Mouse (Mus musculus): ENCODE results near the gene Trabd.

Gene Trabd

DNA sequence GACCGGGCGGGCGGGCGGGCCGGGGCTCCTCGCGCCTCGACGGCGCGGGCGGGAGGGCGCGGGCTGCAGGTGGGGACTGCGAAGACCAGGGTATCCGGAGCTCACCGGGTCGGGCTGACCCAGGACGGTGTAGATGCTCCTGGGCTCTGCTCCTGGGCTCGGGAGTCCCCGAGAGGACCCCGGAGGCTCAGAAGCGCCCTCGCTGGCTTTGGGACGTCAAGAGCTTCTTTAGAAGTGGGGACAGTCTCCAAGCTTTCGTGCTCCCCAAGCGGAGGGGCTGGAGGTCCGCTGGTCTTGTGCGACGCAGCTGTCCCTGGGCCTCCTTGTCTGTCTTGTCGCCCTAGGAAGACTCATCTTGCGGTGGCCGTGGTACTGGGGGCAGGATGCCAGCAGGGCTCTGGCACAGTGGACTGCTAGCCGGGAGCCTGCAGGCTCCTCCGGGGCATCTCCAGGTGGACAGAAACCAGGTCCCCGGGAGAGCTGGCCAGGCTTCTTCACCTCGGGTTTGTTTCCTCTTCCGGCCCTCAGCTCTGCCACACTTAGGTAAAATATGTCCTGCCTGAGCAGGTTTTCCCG, 1.3 kb downstream of the Trabd start:
- peak; percentile 25 to 30 for DNase-seq (ENCODE audit: low spot score in 2 of 2)

DNA sequence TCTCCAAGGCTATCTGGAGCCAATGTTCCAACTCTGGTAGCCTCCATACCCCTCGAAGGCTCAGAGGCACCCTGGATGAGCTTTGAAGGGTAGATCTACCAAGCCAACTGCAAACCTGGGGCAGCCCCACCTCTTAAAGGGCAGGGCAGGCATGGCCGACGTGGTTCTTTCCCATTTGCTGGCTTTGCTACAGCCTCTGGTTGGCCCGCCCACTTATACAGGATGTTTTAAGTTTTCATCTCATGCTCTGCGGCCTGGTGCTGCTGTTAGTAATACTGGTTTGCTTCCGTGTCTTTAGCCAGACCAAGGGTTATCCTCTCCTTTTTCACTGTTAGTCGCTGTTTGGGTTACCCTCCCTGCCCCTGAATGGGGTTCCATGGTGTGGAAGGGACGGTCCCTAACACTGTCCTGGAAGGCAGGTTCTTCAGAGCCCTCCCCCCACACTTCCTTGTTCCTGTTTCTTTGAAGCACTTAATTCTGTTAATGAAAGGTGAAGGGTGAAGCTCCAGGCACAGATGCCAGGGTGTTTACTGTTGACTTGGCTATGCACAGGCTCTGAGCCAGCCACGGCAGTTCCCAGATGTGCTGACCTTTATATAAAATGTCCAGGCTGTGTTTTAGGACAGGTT, 3.4 kb downstream of the Trabd start:
- peak; percentile 59 to 61 for DNase-seq (ENCODE audit: low spot score in 2 of 2)

DNA sequence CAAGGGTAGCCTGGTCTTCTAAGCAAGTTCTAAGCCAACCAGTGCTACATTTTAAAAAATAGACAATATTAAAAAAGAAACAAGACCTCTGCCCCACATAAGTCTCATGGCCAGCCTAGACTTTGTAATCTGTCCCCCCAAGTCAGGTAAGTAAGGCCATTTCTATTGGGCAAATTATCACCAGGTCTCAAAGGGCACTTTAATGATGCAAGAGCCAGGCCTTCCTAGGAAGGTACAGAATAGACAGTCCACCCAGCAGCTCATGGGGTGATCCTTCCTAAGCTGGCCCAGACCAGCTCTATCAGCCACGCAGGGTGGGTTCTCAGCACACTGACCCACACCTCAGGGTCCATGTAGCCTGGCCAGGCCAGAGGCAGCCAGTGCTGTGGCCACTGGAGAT, 9.0 kb downstream of the Trabd start:
- DNase-seq (ENCODE audit: low spot score in 2 of 2), result no peak

DNA sequence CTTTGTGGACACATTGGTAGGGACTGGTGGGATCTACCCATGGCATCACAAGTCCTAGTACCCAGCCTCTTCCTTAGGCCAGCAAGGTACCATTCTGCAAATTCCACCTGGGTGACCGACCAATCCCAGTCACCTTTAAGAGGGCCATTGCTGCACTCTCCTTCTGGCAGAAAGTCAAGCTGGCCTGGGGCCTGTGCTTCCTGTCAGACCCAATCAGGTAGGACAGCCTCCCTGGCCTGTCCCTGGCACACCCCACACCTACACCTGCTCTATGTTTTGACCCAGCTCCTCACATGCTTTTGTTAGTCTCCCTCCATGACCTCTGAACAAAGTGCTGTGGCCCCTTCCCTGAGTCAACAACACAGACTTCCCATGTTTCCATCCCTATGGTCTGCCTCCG, 9.9 kb downstream of the Trabd start:
- DNase-seq (ENCODE audit: low spot score in 2 of 2), result no peak

DNA sequence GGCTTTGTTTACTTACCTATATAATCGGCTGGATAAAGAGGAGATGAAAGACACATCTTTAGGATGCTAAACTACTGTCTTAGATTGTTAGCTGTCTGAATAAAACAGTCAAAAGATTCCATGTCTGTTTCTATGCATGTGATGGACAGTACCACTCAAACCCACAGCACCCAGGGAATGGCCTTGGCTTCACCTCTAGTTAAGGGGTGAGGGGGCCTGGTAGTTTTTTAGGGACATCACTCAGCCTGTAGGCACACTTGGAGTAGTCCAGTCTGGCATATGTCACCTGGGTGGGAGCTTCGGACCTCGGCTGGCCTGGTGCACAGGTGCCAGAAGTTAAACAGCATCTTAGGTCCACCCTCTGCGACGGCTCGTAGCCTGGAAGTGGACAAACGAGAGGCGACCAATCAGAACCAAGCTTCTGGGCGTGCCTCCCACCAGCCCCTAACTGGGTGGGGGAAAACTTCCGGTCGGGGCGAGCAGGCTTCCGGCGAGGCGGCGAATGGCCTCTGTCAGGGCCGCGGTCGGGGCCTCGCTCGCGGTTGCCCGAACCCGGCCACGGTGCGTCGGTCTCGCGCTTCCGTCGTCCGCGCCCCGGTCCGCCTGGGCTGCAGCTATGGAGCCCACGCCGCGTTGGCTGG, 13.8 kb downstream of the Trabd start, which contains the start of gene Selenoo:
Gene Selenoo, plus strand, starts transcription at position 478 of the 641 bp plus-strand sequence.
- DNase-seq (ENCODE audit: low spot score in 2 of 2), result peak; percentile 74 to 76

DNA sequence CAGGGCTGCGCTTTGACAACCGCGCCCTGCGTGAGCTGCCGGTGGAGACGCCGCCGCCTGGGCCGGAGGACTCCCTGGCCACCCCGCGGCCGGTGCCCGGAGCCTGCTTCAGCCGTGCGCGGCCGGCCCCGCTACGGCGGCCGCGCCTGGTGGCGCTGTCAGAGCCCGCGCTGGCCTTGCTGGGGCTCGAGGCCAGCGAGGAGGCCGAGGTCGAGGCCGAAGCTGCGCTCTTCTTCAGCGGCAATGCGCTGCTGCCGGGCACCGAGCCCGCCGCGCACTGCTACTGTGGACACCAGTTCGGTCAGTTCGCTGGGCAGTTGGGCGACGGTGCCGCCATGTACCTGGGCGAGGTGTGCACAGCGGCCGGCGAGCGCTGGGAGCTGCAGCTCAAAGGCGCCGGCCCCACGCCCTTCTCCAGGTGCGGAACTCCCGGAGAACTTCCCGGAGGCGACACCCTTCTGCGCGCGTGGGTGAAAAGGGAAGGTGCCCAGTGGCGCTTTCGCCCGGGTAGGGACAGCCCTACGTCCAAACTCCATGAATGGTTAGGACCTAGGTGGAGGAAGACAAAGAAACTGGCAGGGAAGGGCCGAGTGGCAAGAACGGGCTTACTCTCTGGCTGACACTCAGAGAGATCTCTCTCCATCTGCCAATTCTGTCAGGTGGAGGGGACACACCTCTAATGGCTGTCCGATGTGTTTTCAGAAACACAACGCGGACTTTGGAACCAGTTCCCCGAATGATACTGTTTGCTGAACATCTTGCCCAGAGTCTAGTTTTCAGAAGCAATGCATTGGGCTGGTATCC, 14.5 kb downstream of the Trabd start:
- DNase-seq (ENCODE audit: low spot score in 2 of 2), result peak in 1 of 2 experiments; percentile 30

DNA sequence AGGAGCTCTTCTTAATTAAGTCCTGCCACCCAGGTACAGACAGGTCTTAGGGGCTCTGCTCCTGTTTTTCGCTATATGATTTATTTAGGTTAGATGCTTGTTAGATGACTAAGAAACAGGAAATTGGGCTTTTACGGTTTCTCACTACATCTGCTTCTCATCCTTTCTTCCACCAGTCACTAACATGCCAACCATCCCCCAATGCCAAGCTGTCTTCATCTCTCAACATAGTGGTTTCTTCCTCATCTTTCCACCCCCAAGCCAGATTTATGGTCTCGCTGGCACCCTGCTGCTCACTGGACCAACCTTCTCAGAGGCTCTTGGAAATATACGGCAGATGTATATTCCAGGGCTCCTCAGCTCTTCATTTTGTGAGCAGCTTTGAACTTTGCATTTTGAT, 15.7 kb downstream of the Trabd start:
- DNase-seq (ENCODE audit: low spot score in 2 of 2), result no peak

DNA sequence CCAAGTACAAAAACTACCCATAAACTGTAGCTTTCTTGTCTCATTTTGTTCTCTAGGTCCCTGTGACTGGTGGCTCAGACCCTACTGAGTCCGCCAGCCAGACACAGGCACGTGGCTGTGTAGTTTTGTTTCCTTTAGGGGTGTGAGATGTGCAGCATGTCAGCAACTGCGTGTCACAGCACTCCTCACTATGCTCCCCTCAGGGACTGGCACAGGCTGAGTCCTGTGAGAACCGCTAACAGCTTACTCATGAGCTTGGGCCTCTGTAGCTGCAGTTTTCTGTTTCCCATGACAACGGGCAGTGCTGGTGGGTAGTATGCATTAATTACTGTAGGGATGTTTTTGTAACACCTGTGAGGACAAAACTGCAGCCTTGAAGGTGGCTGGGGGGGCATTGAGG, 17.3 kb downstream of the Trabd start:
- DNase-seq (ENCODE audit: low spot score in 2 of 2), result no peak

DNA sequence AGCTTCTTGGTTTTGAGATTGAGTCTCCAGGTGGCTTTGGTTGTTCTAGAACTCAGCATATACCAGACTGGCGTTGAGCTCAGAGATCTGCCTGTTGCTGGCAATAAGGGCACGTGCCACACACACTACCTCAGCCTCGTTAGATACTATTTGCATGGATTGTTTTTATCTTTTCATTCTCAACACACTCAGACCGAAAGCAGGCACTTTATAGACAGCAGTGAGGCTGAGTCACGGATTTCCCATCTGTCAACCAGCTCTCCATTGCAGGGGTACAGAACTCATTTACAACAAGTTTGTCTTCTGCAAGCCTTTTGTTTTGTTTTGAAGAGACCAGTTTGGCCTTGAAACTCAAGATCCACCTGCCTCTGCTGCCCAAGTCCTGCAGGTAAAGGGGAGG, 22.5 kb downstream of the Trabd start:
- no peak for DNase-seq (ENCODE audit: low spot score in 2 of 2)

DNA sequence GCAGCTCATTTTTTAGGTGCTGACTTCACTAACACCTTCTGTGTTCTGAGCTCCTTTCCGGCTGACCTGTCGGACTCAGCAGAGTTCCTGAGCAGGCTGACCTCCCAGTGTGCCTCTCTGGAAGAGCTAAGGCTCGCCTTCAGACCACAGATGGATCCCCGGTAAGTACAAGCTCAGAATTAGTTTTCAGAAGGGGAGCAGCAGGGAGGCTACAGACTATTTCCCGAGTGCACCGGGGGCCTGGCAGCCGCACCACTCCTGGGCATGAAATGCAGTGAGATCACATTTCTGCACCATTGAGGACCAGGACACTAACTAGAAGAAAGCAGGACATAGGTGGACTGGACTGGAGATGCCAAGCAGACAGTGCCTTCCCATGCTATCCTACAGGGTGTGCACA, 23.7 kb downstream of the Trabd start:
- no peak for DNase-seq (ENCODE audit: low spot score in 2 of 2)

DNA sequence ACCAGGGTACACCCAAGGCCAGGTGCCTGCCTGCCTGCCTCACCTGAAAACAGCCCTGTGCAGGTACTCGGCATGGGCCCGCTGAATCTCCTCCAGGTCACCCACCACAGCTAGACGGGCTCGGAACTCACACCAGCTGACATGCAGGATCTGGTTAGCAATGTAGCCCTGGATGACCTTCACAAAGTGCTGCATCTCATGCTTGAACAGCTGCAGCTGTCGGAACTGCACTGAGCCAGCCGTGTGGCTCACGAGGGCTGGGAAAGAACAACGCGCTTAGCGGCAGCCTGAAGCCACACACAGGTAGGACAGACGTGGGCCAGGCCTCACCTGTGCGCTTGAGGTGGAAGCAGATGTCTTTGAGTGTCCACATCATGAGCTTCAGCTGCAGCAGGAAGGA, 25.9 kb downstream of the Trabd start:
- DNase-seq (ENCODE audit: low spot score in 2 of 2), result no peak

DNA sequence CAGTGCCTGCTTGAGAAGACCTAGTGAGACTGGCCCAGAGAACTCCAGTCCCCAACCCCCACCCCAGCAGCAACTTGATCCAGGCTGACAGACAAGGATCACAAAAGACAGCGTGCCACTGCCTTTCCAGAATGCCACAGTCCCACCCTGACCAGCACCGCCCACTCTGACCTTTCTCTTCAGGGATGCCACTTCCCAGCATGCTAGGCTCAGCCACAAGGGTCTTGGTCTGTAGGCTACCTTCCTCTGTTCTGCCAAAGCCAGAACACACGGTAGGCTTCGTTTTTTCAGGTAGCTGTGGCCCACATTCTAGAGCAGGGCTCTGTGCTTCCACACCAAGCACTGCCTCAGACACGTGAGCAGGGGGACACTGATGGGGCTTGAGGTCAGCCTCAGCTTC, 27.7 kb downstream of the Trabd start:
- DNase-seq (ENCODE audit: low spot score in 2 of 2), result no peak

DNA sequence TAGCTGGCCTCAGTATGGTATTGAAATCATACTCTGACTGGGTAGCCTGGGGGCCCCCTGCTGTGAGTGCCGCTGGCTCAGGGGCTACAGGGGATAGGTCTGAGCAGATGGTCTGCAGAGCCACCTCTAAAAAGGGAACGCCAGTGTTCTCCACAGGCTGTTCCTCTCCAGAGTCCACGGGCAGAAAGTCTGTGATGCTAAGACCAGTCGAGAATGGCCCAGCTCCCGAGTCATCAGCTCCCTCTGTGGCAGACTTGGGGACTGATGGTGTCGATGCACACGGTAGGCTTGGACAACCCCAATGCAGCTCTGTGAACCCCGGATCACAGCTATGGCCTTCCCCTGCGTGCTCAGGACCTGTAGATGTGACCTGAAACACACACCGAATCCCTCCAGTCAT, 29.0 kb downstream of the Trabd start:
- no peak for DNase-seq (ENCODE audit: low spot score in 2 of 2)

DNA sequence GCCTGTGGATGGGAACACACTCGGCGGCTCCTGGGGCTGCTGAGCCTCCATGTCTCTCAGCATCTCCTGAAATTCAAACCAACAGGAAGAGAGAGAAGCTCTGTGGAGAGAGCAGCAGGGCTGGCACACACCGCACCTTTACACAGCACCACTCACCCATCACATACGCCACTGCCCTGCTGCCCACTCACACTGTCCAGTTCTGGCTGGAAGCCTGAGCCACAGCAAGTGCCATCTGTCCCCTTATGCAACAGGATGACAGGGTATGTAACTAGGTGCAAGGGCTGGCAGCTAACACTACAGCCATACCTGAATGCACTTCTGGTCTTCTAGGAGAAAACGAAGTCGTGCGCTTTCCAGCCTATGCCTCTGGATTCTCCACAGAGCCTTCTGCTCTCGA, 29.5 kb downstream of the Trabd start:
- DNase-seq (ENCODE audit: low spot score in 2 of 2), result no peak

DNA sequence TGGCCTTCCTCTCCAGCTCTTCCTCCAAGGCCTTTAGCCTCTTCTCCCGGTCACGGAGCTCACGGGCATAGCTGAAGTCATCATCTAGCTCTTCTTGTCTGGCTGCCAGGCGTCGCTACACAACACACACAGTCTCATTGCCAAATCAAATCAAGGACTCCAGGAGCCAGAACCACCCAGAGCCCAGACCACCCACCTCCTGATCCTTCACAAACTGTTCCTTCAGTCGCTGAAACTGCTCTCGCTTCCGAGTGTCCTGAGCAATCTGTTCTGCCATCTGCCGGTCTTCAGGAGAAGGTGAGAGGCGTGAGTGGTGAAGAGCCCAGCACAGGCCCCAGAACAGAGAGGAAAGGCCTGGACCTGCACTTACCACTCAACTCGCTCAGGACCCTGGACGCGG, 31.1 kb downstream of the Trabd start:
- DNase-seq (ENCODE audit: low spot score in 2 of 2), result no peak

DNA sequence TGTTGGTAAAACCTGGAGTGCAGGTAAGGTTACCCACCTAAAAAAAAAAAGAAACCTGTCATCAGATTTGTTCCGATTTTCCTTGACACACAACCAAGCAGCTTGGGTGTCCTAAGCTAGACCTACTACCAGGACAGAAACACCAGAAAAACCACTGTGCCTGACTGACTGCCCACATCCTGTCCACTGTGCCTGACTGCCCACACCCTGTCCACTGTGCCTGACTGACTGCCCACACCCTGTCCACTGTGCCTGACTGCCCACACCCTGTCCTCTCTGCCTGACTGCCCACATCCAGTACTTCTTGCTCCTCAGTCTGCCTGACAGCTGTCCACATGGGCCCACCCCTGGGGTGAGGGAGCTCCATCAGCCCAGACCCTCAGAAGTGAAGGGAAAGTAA, 32.1 kb downstream of the Trabd start:
- no peak for DNase-seq (ENCODE audit: low spot score in 2 of 2)

DNA sequence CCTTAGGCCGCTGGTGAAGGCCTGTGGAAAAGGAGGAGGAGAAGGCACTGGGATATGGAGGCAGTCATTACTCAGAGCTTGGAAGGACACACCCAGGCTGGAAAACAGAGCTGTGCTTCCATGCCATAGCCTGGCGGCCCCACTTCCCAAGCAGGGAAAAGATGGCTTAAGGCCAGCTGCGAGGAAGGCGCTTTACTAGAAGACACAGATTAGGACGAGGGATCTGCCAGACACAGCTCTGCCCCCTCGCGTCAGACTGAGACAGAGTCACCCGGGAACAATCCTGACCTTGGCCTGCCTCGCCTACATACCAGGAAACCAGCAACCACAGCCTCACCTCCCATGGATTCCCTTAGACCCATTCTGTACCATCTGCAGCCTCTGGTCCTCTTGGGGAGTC, 35.2 kb downstream of the Trabd start:
- no peak for DNase-seq (ENCODE audit: low spot score in 2 of 2)

DNA sequence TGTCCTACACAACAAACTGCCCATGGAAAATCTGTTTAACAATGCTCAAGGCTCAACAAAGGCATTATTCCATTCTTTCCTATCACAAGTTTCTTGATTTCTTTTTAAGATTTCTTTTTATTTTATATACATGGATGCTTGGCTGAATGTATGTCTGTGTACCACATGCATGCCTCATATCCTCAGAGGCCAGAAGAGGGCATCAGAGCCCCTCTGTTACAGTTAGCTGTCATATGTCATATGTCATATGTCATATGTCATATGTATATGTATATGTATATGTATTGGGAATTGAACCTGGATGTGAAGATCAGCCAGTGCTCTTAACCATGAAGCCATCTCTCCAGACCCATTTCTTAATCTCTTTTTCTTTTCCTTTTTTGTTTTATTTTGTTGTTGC, 43.1 kb downstream of the Trabd start:
- no peak for DNase-seq (ENCODE audit: low spot score in 2 of 2)

DNA sequence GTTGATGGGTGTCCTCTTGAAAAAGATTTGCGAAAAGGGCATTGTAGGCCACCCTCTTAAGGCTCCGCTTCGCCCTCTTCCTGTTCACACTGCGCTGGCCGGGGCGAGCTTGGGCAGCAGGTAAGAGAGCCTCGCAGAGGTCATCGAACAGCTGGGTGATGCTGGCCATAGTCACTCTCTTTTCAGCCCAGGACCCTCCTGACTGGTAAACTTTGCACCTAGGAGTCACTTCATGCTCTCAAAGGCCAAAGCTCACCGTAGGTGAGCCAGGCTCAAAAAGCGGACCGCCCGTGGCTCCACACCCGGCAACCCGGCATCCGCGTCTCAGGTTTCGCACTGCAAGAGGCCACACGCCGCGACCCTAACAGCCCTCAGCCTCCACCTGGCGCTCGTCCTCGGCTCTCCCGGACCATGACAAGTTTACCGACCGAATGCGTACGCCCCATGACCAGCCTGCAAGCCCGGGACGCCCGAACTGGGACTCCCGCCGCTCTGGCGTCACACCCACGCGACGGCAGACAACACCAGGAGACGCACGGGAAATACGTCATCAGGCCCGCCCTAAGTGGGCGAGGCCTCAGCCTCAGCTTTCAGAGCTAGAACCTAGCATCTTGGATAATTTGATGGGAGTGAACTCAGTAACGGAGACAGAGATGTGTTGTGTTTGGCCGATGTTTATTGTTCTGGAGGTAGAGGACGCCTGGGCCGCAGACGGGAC, 47.9 kb downstream of the Trabd start, which contains the start of gene Tubgcp6:
Gene Tubgcp6, minus strand, starts transcription at position 464 of the 718 bp plus-strand sequence.
- peak; percentile 88 to 90 for DNase-seq (ENCODE audit: low spot score in 2 of 2)

DNA sequence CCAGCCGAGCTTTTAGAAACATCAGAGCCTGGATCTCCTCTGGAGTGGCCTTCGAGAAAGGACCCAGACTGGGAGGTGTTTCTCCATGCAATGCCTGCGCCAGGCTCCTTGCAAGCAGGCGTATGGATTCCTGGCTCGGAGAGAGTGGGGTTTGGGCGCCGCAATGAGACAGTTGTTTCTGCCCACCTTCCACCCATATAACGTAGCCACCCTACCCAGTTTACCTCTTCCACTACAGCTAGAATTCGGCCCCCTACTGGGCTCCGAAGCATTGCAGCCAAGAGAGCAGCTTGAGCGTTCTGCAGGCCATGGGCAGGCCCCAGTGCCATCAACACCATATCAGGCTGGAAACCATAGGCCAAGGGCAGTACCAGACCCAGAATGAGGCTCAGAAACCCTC, 48.7 kb downstream of the Trabd start:
- DNase-seq (ENCODE audit: low spot score in 2 of 2), result peak; percentile 56 to 59

DNA sequence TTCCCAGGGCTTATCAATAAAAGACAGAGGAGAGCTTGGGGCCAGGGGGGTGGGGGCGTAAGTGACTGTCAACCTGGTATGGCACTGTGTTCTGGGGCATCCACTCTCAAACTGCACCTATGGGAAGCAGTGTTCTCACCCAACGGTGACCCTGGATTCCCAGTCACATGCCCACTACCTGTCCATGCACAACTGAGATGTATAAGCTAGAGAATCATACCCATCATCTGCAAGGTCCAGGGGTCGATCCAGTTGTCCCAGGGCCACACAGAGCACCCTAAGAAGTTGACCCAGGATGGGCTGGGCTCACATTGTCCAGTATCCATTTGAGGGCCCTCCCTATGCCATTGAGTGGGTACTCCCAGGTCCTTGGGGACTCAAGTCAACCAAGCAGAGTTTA, 49.4 kb downstream of the Trabd start:
- DNase-seq (ENCODE audit: low spot score in 2 of 2), result no peak

DNA sequence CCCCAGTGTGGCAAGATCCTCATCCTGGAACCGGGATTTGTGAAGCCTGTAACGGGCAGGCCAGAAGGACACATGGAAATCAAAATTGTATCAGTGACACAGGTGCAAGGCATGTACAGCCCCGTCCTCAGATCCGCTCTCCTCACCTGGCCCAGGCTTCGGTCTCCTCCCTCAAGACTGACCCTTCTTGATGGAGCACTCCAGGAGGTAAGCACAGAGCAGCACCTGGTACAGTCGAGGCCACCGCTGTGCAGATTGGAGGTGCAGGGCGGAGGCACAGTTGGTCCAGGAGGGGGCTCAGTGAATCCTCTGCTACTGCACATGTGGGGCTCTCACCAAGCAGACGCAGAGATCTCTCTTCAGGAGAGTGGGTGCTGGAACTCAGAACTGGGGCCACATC, 50.4 kb downstream of the Trabd start:
- DNase-seq (ENCODE audit: low spot score in 2 of 2), result no peak
